Mouse (Mus musculus) heart, postnatal 4 days (tissue): ENCODE measurements around the gene Sh3bp5l. TPM values are rescaled to one million over a fixed set of nuclear protein-coding genes. Genes with fewer than 3 reads are reported as not detected.
A peak's percentile ranks its signal among the peaks of the same experiment; 100 is the strongest.
"Not testable (repeated sequence)": the region's sequence is repeated elsewhere in the genome, so short reads cannot be mapped to it uniquely, and the experiment has no call there.

Experiments
- DNase-seq: peaks from one replicate; pipeline ENCODE4 v3.0.0; 2021
- total RNA-seq, 2 experiments: library from RNA; stranded (reverse); gene quantifications; 2 replicates each; pipeline ENCODE4 v1.2.3; 2021

Gene Sh3bp5l
- total RNA-seq, 2 experiments from 2014 or later, result 38.5 to 51.5 TPM

DNA sequence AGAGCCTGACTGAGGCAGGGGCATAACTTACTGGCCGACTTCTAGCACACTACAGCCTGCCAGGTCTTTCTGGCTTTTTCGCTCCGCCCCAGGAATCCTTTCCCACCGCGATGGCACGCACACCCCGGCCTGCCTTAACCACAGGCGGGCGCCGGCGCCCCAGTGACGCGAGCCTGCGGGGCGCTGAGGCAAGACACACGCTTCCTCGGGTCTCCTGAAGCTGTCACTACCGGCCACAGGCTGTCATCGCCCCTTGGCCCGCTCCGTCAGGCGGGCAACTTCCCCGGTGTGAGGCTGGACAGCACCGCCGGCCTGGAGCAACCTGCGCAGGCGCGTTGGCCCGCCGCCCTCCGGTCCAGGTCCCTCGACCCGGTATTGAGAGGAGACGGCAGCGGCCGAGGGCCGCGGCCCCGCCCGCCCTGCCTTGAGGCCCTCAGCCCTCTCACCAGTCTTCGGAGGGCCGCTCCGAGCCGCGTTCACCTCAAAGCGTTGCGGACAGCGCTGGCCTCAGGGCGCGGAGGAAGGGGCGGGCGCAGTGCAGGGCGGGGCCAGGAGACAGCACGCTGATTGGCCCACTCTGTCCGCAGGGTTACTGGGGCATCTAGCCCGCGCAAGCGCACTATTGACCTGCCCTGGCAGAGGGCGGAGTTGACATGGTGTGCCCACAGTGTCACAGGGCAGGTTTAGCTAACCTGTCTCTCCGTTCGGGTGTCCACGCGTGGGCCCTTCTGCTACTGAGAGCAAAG is 7.5 kb upstream of the Sh3bp5l start:
- peak; percentile 98 for DNase-seq

DNA sequence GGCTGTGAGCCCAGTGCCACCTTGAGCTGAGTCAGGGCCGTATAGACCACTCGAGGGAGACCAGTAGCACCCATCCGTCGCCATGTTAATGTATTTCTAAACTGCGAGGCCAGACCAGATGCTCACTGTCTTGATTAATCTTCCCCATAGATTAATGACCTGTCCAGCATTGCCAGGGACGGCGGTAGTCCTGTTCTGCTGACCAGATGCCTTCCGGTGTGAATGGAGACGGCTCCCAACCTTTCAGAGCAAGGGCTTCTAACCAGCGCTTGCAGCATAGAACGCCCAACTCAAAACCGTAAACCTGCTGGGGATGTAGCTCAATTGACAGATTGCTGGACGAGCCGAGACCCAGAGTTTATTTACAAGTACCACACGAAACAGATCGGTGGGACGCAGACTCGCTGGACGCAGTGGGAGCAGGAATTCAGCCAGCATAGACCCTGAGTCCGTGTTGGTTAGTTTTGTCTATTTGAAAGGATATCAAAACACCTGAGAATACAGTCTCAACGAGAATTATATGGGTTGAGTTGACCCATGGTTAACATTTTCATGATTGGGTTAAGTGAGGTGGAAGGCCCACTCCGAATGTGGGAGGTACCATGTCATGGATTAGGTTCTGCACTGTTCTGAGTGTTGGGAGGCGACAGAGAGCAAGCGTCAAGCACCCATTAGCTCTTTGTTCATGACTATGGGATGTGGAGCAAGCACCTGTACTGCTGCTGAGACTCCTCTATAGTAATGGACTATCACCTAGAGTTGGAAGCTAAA is 6.8 kb upstream of the Sh3bp5l start:
- DNase-seq, result no peak

DNA sequence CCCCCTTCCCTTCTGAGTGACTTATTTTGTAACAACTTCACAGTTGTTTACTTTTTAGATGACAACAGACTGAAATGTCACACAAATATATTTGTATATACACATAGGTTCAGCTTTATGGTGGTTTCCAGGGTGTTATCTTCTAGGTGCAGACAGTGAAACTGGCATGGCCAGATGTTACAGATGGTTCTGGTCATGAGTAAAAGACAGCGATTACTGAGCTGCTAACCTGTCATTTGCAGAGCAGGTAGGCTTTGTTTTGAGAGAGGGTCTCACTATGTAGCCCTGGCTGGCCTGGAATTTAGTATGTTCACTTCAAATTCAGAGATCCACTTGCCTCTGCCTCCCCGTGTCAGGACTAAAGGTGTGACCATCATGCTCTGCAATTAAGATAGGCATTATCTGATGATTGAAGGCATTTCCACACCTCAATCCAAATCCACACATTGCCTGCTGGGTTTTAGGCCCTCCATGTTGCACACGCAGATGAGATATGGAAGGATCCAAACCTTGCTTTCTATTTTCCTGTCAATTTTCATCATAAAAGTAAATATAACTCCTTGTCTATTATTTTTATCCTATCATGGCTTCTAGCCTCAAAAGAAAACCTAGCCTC is 5.8 kb upstream of the Sh3bp5l start:
- DNase-seq, result no peak

DNA sequence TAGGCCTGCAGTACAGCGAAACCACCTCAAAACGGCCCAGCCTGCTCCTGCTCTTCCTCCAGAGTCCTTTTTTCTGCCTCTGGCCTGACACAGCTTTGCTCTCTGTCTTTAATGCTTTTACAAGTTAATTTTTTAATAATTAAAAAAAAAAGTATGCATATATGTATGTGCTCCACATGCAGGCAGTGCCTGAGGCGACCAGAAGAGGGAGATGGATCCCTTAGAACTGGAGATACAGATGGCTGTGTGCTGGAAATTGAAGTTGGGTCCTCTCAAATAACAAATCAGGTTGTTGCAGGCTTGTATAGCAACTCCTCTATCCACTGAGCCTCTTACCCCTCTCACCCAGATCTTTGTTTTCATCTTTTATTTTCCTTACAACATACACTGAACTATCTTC is 3.7 kb upstream of the Sh3bp5l start:
- DNase-seq, result no peak

DNA sequence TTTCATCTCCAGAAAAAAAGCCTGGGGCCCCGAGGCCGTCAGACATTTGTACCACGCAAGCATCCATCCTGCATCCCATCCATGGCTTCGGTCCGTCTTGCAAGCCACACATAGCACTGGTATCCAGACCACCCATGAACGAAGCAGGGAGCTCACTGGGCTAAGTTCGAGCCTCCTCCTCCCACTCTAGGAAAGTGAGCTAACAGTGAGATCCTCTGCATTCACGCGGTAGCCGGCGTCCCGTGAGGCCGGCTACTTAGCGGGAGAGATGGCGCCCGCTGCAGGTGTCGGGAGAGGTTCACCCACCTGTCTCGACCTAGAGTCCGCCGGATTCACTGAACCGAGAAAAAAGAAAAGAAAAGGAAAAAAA is 633 bp upstream of the Sh3bp5l start:
- DNase-seq, result no peak

DNA sequence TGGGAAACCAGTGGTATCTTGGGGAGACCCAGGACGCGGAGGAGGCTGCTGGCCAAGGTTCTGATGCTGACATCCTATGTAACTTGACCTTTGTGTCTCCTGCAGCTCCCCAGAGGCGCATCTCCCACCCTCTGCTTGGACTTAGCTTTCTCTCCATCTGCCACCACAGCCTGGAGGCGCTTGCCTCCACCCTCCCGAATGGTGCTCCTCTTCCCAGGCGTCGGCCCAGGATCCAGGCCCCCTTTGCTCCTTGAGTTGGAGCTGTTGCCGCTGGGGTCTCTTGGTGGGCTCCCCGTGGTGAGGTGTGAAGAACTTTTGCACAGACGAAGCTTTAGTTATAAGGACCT is 598 bp downstream of the Sh3bp5l start:
- DNase-seq, result no peak

DNA sequence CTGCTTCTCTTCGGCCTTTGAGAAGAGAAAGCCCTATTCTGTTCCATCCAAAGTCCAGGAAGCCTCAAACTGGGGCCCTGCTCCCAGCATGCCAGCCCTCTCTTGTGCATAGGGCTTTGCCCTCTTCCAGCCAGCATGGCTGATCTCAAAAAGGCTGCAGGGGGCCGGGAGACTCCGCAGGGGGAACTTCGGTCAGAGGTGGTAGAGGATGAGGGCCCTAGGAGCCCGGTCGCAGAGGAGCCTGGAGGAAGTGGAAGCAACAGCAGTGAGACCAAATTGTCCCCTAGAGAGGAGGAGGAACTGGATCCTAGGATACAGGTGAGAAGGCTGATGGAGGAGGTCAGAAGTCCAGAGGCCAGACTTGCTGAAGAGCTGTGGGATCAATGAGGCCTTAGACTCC is 1.0 kb downstream of the Sh3bp5l start:
- no peak for DNase-seq

DNA sequence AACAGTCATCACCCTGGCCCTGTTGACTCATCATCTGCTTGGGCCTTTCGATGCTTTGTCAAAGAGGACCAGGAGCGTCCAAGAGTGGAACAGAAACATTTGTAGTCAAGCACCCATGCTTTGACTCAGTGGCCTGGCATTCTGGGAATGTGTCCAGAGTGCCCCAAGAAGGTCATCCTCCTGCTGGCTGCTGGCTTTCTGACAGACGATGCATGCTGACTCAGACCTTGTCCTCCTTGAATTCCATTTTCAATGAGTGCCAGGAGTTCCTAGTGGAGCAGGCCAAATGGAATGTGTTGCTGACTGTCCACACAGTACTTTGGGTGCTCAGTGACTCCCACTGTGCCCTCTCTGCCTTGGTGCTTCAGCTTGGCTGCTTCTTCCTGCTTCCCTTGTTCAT is 4.2 kb downstream of the Sh3bp5l start:
- peak; percentile 72 for DNase-seq

DNA sequence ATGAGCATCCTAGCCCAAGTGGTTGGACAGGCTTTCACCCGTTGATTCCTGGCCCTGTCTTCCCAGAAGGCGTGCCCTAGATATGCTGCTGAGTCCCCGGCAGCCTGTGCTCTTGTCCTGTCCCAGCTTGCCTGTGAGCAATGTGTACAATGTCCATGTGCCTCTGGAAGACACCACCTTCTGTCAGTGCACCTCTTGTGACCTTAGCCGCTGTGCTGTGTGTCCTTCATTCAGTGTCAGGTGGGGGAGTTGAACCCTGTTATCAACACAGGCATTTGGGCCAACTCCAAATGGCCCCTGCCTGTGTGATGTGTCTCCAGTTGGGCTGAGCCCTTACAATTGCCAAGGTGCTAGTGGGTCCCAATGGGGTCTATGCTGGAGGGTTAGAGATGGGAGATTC is 16.2 kb downstream of the Sh3bp5l start:
- DNase-seq, result no peak

DNA sequence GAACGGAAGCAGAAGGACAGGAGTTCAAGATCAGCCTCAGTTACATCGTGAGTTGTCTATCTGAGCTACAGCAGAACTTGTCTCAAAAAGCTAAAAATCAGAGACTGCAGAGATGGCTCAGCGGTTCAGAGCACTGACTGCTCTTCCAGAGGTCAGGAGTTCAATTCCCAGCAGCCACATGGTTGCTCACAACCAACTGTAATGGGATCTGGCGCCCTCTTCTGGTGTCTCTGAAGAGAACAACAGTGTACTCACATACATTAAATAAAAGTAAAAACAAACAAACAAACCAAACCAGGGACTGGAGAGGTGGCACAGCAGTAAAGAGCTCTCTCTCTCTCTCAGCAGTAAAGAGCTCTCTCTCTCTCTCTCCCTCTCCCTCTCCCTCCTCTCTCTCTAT is 20.1 kb downstream of the Sh3bp5l start:
- DNase-seq, result no peak

DNA sequence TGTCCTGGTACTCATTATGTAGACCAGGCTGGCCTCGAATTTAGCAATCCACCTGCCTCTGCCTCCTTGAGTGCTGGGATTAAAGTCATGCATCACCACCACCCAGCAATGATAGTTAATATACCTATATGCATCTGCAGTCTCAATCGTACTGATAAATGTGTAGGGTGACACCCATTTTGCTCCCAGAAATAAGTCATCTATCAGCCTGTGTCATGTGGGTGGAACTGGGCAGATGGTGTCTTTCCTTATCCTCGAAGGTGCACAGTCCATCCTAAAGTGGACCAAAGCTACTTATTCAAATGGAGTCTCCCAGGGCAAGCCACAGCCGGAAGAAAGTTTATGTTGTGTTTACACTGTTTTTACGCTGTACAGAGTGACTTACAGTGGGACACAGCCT is 20.7 kb downstream of the Sh3bp5l start:
- no peak for DNase-seq

DNA sequence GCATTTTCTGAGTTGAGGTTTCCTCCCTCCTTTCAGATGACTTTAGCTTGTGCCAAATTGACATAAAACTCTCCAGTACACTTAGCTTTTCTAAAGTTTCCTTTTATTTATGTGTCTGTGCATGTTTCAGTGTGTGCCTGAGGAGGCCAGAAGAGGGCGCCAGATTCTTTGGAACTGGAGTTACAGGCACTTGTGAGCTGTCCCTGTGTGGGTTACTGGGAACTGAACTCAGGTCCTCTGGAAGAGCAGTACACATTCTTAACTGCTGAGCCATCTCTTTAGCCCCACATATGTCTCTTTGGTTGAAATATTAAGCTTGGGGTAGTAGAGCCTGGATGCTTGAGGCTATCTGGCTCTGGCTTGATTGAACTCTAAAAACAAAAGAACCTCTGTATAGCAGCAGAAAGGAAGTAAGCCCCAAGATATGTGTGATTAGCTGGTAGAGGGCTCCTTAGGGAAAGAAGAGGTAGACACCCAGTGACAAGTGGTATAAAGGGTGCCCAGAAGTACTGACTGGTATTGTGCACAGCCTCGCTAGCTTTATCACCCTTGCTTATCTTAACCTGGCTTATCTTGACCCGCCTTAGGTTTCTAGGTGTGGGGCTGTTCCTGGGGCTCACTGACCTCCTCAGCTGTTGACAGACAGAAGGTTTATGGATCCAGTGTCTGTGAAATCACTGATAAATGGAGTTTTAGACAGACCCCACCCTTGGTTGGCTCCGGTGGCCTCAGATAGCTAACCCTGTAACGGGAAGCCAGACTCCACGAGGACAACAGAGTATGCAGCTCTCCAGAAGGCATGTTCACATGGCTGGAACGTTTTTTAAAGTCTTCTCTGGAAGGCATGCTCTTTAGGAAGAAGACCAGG is 22.4 kb downstream of the Sh3bp5l start:
- DNase-seq, result no peak

DNA sequence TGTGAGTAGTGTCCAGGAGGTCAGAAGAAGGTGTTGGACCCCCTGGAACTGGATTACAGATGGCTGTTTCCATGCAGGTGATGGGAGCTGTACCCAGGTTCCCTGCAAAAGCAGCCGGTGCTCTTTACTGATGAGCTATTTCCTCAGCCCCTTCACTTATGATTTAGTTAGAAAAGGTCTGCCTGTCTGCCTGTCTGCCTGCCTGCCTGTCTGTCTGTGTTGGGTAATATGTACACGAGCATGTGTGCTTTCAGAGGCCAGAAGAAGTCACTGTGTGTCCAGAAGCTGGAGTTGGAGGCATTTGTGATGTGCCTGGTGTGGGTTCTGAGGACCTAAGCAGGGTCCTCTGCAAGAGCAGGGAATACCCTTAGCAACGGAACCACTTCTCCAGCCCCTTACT is 23.2 kb downstream of the Sh3bp5l start:
- DNase-seq, result no peak

DNA sequence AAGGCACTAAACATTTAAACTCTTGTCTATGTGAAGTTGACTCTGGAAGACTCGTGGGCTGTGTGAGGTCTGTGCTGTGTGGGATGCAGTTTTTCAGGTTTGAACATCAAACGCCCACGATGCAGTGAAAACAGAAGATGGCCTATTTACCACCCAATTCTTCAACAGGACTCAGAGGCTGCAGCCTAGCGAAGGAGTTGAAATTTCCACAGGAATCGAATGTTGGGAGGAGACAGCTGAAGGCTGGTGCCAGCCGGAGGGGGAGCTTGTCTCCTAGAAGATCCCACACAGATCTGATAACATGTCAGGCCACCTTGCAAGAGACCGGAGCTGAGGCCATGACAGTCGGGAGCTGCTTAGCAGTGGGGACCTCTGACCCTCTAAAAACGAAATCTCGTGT is 24.0 kb downstream of the Sh3bp5l start:
- no peak for DNase-seq

DNA sequence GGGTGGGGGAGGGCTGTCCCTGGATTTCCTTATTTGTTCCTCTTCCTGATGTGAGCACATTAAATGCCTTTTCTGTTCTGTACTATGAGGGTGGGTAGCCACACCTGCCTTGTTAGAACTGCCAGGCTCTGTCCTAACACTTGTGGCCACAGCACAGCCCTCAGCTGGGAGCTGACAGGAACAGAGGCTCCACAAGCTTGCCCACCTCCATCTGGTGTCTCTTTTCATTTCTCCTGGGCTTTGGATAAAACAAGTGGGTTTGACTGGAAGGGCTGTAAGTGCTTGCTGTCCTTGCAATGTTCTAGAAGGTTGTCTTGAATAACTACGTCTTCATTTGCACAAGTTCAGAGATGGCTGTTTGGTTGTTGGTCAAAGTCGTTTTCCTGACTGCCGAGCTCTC is 24.4 kb downstream of the Sh3bp5l start:
- DNase-seq, result no peak

DNA sequence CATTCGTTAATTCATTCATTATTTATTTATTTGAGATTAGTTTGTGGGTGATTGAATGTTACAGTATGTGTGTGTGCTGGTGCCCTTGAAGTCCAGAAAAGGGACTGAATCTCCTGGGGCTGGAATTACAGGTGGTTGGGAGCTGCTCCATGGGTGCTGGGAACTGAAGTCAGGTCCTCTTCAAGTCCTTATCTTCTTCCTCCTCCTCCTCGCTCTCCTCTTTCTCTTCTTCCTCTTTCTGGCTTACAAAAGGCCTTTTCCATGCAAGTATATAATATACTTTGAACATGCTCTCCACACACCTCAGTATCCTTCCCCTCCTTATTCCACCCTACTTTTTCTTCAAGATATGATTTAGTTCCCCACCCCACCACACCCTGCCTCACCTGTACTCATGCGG is 26.5 kb downstream of the Sh3bp5l start:
- DNase-seq, result no peak

DNA sequence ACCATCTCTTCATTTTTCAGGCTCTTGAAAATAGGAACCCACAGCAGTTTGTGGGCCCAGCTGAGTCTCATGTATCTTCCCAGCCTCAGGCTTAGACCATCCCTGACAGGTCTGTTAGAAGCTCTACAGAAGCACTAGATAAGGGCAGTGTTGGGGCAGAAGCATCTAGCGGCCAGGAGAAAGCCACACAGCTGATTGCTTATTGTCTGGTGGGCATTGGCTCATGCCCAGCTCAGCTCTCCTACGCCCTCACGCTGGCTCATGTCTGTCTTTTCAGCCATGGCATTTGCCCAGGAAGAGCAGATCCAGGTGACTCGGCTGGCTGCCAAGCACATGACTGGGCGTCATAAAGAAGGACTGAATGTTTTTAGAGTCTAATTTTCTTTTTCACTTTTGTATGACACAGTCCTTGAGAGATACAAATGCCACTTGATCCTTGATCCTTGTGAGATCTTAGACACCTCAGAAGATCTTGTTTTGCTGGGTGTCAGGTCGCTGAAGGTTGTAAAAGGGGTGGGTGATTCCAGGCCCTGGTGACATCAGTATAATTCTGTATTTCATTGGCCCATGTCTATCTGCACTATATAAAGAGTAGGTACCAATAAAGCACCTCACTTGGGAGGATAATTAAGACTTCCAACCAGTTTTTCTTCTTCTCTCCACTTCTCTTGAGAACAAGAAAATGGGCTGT is 27.5 kb downstream of the Sh3bp5l start:
- DNase-seq, result no peak

DNA sequence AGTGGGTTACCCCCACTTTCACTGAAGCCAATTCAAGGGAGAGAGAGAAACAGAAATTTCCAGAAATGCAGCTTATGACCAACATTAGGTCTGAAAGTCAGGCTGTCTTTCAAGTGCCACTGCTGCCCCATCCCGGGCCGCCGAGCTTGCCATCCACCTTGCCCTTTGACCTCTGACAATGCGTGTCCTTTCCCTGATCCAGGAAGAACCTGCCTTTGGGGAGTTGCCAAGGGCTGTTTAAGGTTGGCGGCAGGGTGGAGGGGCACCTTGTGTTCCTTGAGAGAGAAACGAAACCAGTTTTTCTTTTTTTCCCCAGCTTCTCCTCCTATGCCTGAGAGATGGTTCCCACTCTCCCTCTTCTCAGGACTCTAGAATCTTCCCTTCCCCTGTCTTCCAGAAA is 32.0 kb downstream of the Sh3bp5l start:
- not testable (repeated sequence) for DNase-seq

DNA sequence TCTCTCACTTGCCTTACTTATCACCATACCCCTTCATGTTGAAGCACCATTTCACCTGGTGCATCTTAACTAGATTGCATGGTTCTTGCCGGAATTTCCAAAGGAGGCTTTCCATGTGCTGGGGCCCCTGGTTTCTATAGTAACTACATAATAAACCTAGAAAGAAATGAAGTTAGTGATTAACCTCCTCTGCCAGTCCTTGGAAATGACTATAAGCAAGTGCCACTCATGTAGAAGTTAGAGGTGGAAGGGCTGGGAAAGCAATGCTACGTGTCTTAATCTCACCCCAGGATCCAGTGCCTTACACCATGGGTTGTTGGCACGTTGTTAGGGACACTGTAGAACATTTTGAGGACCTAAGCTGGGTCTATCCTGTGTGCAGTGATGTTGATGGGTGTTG is 33.9 kb downstream of the Sh3bp5l start:
- no peak for DNase-seq

DNA sequence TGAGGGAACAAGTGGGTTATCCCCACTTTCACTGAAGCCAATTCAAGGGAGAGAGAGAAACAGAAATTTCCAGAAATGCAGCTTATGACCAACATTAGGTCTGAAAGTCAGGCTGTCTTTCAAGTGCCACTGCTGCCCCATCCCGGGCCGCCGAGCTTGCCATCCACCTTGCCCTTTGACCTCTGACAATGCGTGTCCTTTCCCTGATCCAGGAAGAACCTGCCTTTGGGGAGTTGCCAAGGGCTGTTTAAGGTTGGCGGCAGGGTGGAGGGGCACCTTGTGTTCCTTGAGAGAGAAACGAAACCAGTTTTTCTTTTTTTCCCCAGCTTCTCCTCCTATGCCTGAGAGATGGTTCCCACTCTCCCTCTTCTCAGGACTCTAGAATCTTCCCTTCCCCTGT is 35.7 kb downstream of the Sh3bp5l start:
- not testable (repeated sequence) for DNase-seq

DNA sequence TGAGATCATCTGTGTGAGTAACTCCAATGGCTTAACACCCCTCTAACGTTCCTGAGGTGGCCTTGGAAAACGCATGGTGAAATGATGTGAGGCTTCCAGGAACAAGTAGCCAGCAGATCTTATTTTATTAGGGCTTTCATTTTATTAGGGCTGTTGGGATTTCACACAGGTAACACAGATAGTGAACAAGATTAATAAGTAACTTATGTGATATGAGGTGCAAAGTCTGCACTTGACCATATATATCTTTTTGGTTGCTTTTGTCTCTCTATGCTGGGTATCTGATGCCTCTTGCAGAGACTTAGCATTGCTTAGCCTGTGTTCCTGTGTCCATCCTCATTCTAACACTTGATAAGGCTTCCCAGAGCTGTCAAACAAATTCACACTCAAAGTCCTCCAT is 46.7 kb downstream of the Sh3bp5l start:
- DNase-seq, result no peak

DNA sequence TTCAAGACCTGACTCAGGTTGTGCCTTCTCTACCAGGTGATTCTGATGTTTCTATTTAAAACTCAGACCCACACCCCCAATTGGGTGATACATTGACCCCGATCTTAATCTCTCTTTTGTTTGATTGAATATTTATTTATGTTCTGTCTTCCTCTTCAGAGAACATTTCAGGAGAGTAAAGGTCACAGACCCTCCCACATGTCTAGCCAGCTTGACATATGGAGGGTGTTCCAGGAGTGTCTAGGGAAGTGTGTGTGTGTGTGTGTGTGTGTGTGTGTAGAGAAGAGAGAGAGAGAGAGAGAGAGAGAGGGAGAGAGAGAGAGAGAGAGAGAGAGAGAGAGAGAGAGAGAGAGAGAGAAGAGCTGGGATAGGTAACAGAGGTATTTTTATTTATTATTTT is 47.2 kb downstream of the Sh3bp5l start:
- DNase-seq, result no peak
